Comparison of ENCODE assay signal across 19 mouse cellular contexts in the genomic region with DNA sequence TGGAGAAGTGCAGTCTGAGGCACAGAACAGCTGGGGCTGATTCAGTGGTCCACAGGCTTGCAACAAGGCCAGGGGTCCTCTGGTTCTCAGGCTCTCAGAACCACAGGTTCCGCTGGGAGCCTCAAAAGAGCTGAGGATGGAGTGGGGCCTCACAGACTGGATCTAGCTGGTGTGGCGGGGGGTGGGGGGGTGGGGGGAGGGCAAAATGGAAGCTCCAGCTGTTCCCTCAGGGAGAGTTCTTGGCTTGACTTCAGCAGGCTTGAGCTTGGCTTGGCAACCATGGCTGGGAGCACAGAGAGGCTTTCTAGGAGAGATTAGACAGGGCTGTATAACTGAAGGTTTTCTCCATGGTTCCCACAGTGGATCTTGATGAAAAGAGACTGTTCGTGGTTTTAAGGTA.
DNase-seq lines count a peak whose midpoint lies in the region; ATAC-seq and TF ChIP-seq lines count a peak whose summit lies in the region.
"Had no signal": no experiment of that assay in that cellular context is flagged by ENCODE, and none has a peak within 500 bp of the region (broad histone marks: within the 10 kb centered on the region; RNA-seq: fewer than 3 reads in every experiment).

No protein-coding gene starts in this region.

- no peak for TF ChIP-seq POLR2A in lung, adult 2 months (IDR thresholded peaks at IDR 0.05; ENCODE audit: borderline replicate concordance, extremely low read depth, low read depth, low read length)

- intact Hi-C loops in gastrocnemius, postnatal 14 days (cut with DNase I; ENCODE audit: low total_unique reads): no loop called here
- intact Hi-C loops in heart, postnatal 36 days (cut with DNase I): no loop called here

- H3K36me3 ChIP-seq in lung, embryonic 14.5 days (ENCODE audit: insufficient read depth): no peaks in the 10 kb centered on the region
- H3K36me3 ChIP-seq: forebrain, embryonic 10.5 days; liver, embryonic 12.5 days; midbrain, embryonic 10.5 days had no signal

- H3K4me3 ChIP-seq in lung, embryonic 14.5 days (ENCODE audit: low read depth, low read length): no peak overlapping the region
- no peak overlapping the region for H3K4me3 ChIP-seq in lung, adult 2 months (replicated peaks; ENCODE audit: extremely low read depth, low read depth, low read length)
- H3K4me3 ChIP-seq: forebrain, embryonic 10.5 days; liver, embryonic 12.5 days; midbrain, embryonic 10.5 days had no signal

- no peaks in the 10 kb centered on the region for H3K4me1 ChIP-seq in lung, embryonic 14.5 days (ENCODE audit: insufficient read depth)
- no peaks in the 10 kb centered on the region for H3K4me1 ChIP-seq in lung, adult 2 months (ENCODE audit: control insufficient read depth, insufficient read depth, low read length)
- H3K4me1 ChIP-seq: forebrain, embryonic 10.5 days; liver, embryonic 12.5 days; midbrain, embryonic 10.5 days had no signal

- H3K9me3 ChIP-seq in lung, embryonic 14.5 days (ENCODE audit: low read depth, low read length): no peaks in the 10 kb centered on the region
- H3K9me3 ChIP-seq: forebrain, embryonic 10.5 days; liver, embryonic 12.5 days; midbrain, embryonic 10.5 days had no signal

- DNase-seq in lung, embryonic 14.5 days: peak; percentile 44
- DNase-seq in lung, adult 2 months: no peak
- peak; percentile 5 for DNase-seq in gastrocnemius, adult 18-20 months (ENCODE audit: low spot score)
- DNase-seq in gastrocnemius, postnatal 14 days: peak; percentile 55
- DNase-seq in heart, postnatal 36 days: peak; percentile 27 to 29
- DNase-seq in spleen, postnatal 36 days (ENCODE audit: low spot score in 2 of 2): no peak
- no peak for DNase-seq in adrenal gland, postnatal 14 days
- no peak for DNase-seq in liver
- DNase-seq: adrenal gland, adult 8-10 months; cerebellum, adult 9-10 months; kidney, adult 8-10 months; kidney, postnatal 36 days; right cerebral cortex, postnatal 4 days; thymus, postnatal 4 days had no signal

- H3K4me2 ChIP-seq in lung, embryonic 14.5 days: no peak overlapping the region
- H3K4me2 ChIP-seq: hindbrain, embryonic 14.5 days; liver, embryonic 12.5 days had no signal

- H3K9ac ChIP-seq in lung, embryonic 14.5 days: no peak overlapping the region
- H3K9ac ChIP-seq: hindbrain, embryonic 14.5 days; liver, embryonic 12.5 days had no signal

- no peak; the same call in 1 of the 2 replicates for ATAC-seq in lung, embryonic 14.5 days (ENCODE audit: insufficient read depth)
- ATAC-seq: liver, embryonic 12.5 days had no signal

- H3K27ac ChIP-seq in lung, embryonic 14.5 days (ENCODE audit: low read depth): no peak overlapping the region
- H3K27ac ChIP-seq: forebrain, embryonic 10.5 days; hindbrain, embryonic 14.5 days; liver, embryonic 12.5 days; macrophage; midbrain, embryonic 10.5 days had no signal

- WGBS in lung, embryonic 14.5 days: 69% methylated on average over 3 of the region's 3 CpGs
- 67% methylated on average over 3 of the region's 3 CpGs for WGBS in lung, adult 2 months

- TF ChIP-seq CTCF in lung, embryonic 14.5 days (IDR thresholded peaks at IDR 0.05; ENCODE audit: low read depth): no peak
- TF ChIP-seq CTCF in lung, adult 2 months (IDR thresholded peaks at IDR 0.05; ENCODE audit: insufficient read depth, low read length): no peak

- no peaks in the 10 kb centered on the region for H3K27me3 ChIP-seq in lung, embryonic 14.5 days (ENCODE audit: insufficient read depth, low read length)
- H3K27me3 ChIP-seq: liver, embryonic 12.5 days had no signal

Comparison
In these comparisons a context has a peak if more than half of its experiments do, and no peak if none do; other contexts are left out.
1. DNase-seq: peak in lung, embryonic 14.5 days (single experiment), gastrocnemius, adult 18-20 months (single experiment), gastrocnemius, postnatal 14 days (single experiment) and heart, postnatal 36 days (2 of 2); none in lung, adult 2 months (single experiment), spleen, postnatal 36 days (0 of 2), adrenal gland, postnatal 14 days (single experiment) and liver (single experiment).